Mouse (Mus musculus) kidney, adult 2 months (tissue): ENCODE results near the gene Fancd2.
A peak's percentile ranks its signal among the peaks of the same experiment; 100 is the strongest.

Experiments
- CTCF ChIP-seq: fragments of 200-500 bp; conservative IDR thresholded peaks from 2 replicates; pipeline ENCODE4 v1.5.1; 2011; ENCODE audit warnings: low read depth, mild to moderate bottlenecking, control low read depth, low read length, moderate library complexity, mixed read lengths; ENCODE audit not compliant: insufficient read depth, insufficient read length
- POLR2A ChIP-seq: fragments of 200-500 bp; IDR thresholded peaks from one replicate; pipeline ENCODE4 v1.6.1; 2011; ENCODE audit warnings: low read depth, low read length, control low read depth

DNA sequence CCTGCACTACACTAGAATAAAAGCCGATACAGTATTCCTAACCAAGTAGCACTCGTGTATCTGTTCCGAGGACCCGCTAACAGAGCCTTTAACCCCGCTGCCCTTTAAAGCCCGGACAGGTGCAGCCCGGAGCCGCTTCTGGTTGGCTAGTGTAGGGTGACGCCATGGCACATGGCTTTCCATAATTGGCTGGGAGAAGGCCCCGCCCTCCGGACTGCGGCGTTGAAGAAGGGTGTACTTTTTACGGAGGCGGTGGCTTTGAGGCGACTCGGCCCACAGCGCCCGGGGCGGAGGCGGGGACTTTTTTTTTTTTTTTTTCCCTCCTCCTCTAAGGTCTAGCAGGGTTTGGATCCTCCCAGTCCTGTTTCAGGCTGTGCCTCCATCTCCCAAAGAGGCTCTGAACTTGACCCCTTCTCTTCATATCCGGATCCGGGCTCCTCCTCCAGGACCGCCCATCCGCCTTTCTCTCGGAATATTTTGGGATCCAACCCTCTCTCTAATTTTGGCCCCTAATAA lies 48.3 kb upstream of the Fancd2 start, which contains the start of gene Creld1:
- TF ChIP-seq CTCF, result no peak
- TF ChIP-seq POLR2A, result peak; percentile 35
